In the genomic region with DNA sequence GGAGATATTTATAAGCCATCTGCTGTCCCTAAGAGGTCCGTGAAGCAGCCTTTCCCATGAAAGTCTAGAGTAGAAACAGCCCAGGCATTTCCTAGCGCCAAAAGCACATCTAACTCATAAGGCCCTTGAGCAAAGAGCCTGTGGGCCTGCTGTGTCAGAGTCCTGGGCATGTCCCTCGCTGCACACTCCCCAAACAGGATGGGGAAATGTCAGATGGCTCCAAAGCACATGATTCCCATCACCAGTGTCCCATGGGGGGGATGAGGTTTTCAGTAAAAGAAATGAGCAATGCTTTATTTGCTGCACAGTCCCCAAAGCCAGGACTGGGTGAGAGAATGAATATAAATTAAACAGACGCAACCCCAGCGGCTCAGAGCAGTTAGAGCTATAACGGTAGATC, we compare ENCODE assay signal across 11 mouse cellular contexts. TPM values are rescaled to one million over a fixed set of nuclear protein-coding genes. Genes with fewer than 3 reads are reported as not detected.
DNase-seq lines count a peak whose midpoint lies in the region; ATAC-seq and TF ChIP-seq lines count a peak whose summit lies in the region.
"Had no signal": no experiment of that assay in that cellular context is flagged by ENCODE, and none has a peak within 500 bp of the region (broad histone marks: within the 10 kb centered on the region; RNA-seq: fewer than 3 reads in every experiment).

No protein-coding gene starts in this region.

- 60% methylated on average over 6 of the region's 6 CpGs for WGBS in embryonic facial prominence, embryonic 14.5 days
- WGBS in embryonic facial prominence, embryonic 10.5 days, result 79% methylated on average over 6 of the region's 6 CpGs
- 59% methylated on average over 6 of the region's 6 CpGs for WGBS in kidney, postnatal 0 days

- H3K4me3 ChIP-seq in embryonic facial prominence, embryonic 14.5 days (ENCODE audit: low read depth, low read length), result no peak overlapping the region
- no peak overlapping the region for H3K4me3 ChIP-seq in embryonic facial prominence, embryonic 10.5 days
- no peak overlapping the region for H3K4me3 ChIP-seq in kidney, postnatal 0 days (replicated peaks; ENCODE audit: low read depth, low read length)
- H3K4me3 ChIP-seq: megakaryocyte, embryonic 14.5 days had no signal

- H3K9me3 ChIP-seq in embryonic facial prominence, embryonic 14.5 days (ENCODE audit: control insufficient read depth, low read length), result peaks cover 6% of the 10 kb centered on the region; the same call in 1 of the 2 replicates
- H3K9me3 ChIP-seq in embryonic facial prominence, embryonic 10.5 days, result no peaks in the 10 kb centered on the region
- no peaks in the 10 kb centered on the region for H3K9me3 ChIP-seq in kidney, postnatal 0 days (replicated peaks; ENCODE audit: low read length)
- H3K9me3 ChIP-seq: megakaryocyte, embryonic 14.5 days had no signal

- H3K27me3 ChIP-seq in embryonic facial prominence, embryonic 14.5 days (replicated peaks; ENCODE audit: control insufficient read depth, insufficient read depth, low read length), result no peaks in the 10 kb centered on the region
- no peaks in the 10 kb centered on the region for H3K27me3 ChIP-seq in embryonic facial prominence, embryonic 10.5 days (replicated peaks; ENCODE audit: low read depth, poor library complexity, severe bottlenecking)
- no peaks in the 10 kb centered on the region for H3K27me3 ChIP-seq in kidney, postnatal 0 days (ENCODE audit: insufficient read depth, low read length)
- H3K27me3 ChIP-seq: megakaryocyte, embryonic 14.5 days had no signal

- TF ChIP-seq CTCF in kidney, postnatal 0 days (IDR thresholded peaks at IDR 0.05; ENCODE audit: low read depth), result no peak

- DNase-seq in embryonic facial prominence, embryonic 14.5 days (ENCODE audit: low spot score), result peak; percentile 52
- no peak for DNase-seq in embryonic facial prominence, embryonic 10.5 days (ENCODE audit: low spot score)
- peak; percentile 30 for DNase-seq in urinary bladder, postnatal 14 days (ENCODE audit: low spot score)
- no peak for DNase-seq in urinary bladder, postnatal 25 days (ENCODE audit: low spot score)
- DNase-seq in kidney, postnatal 0 days (ENCODE audit: low spot score), result peak; percentile 61
- peak; percentile 88 for DNase-seq in skeletal muscle tissue, adult 2 months (ENCODE audit: low read depth, low spot score)
- DNase-seq: cerebellum, postnatal 36 days had no signal

- ATAC-seq in embryonic facial prominence, embryonic 14.5 days (ENCODE audit: low read depth), result 0 out of 2 replicates have a peak, but pooled peaks have one; percentile 23
- ATAC-seq in kidney, postnatal 0 days (replicated peaks; ENCODE audit: low FRiP score, low read depth), result no peak
- no peak for ATAC-seq in erythroid progenitor cell, adult 5-6 weeks (replicated peaks; ENCODE audit: low FRiP score, poor library complexity, severe bottlenecking)
- no peak for ATAC-seq in megakaryocyte progenitor cell, adult 5-6 weeks (replicated peaks; ENCODE audit: poor library complexity)

- H3K4me1 ChIP-seq in embryonic facial prominence, embryonic 14.5 days (ENCODE audit: control insufficient read depth, insufficient read depth, low read length), result peaks cover 38% of the 10 kb centered on the region
- H3K4me1 ChIP-seq in embryonic facial prominence, embryonic 10.5 days, result peaks cover 20% of the 10 kb centered on the region
- H3K4me1 ChIP-seq in kidney, postnatal 0 days (replicated peaks; ENCODE audit: insufficient read depth, low read length), result no peaks in the 10 kb centered on the region
- H3K4me1 ChIP-seq: megakaryocyte, embryonic 14.5 days had no signal

- no peak overlapping the region for H3K9ac ChIP-seq in embryonic facial prominence, embryonic 14.5 days (ENCODE audit: low read depth, low read length)
- no peak overlapping the region for H3K9ac ChIP-seq in kidney, postnatal 0 days (ENCODE audit: low read depth, low read length)

- H3K4me2 ChIP-seq in embryonic facial prominence, embryonic 14.5 days (ENCODE audit: low read depth, low read length), result no peak overlapping the region
- H3K4me2 ChIP-seq in kidney, postnatal 0 days (ENCODE audit: low read length), result no peak overlapping the region

- H3K36me3 ChIP-seq in embryonic facial prominence, embryonic 14.5 days (ENCODE audit: control insufficient read depth, insufficient read depth, low read length), result 0 out of 2 replicates have a peak, but pooled peaks cover 8% of the 10 kb centered on the region
- H3K36me3 ChIP-seq in embryonic facial prominence, embryonic 10.5 days (replicated peaks), result peaks cover 11% of the 10 kb centered on the region; the same call in 1 of the 2 replicates
- no peaks in the 10 kb centered on the region for H3K36me3 ChIP-seq in kidney, postnatal 0 days (ENCODE audit: insufficient read depth, low read length)

- H3K27ac ChIP-seq in embryonic facial prominence, embryonic 14.5 days (replicated peaks; ENCODE audit: low read depth, low read length), result no peak overlapping the region; the same call in 1 of the 2 replicates
- H3K27ac ChIP-seq in embryonic facial prominence, embryonic 10.5 days (replicated peaks), result no peak overlapping the region
- H3K27ac ChIP-seq in kidney, postnatal 0 days, result no peak overlapping the region

RNA-seq across cellular contexts. Expression of a gene that starts 54.3 kb away (rescaled TPM):
- 85.2 and 94.0 TPM in 2 replicates for polyA plus RNA-seq in embryonic facial prominence, embryonic 14.5 days (2014; fragmentation: Nextera tagmentation; extraction: Ambion mirVana)
- 62.9 and 69.6 TPM in 2 replicates for polyA plus RNA-seq in embryonic facial prominence, embryonic 10.5 days (2016; fragmentation: Nextera tagmentation; extraction: Ambion mirVana)
- 19.9 and 23.8 TPM in 2 replicates for polyA plus RNA-seq in kidney, postnatal 0 days (2015; fragmentation: Nextera tagmentation; extraction: Ambion mirVana)
- 0.36 and 0.42 TPM in 2 replicates for total RNA-seq in erythroid progenitor cell, adult 5-6 weeks (2015; ENCODE audit: low replicate concordance)
- 0.90 TPM in 1 of 2 replicates, not detected in the other for total RNA-seq in erythroid progenitor cell, adult 5-6 weeks (2017; ENCODE audit: low replicate concordance)
- total RNA-seq in megakaryocyte progenitor cell, adult 5-6 weeks (2015), result not detected in 2 replicates
- not detected in 2 replicates for total RNA-seq in megakaryocyte progenitor cell, adult 5-6 weeks (2017)
- total RNA-seq: hematopoietic stem cell, adult 5-6 weeks had no signal

Comparison
In these comparisons a context has a peak if more than half of its experiments do, and no peak if none do; other contexts are left out.
1. DNase-seq: peak in embryonic facial prominence, embryonic 14.5 days (single experiment), urinary bladder, postnatal 14 days (single experiment), kidney, postnatal 0 days (single experiment) and skeletal muscle tissue, adult 2 months (single experiment); none in embryonic facial prominence, embryonic 10.5 days (single experiment) and urinary bladder, postnatal 25 days (single experiment).